Mouse (Mus musculus) spleen, adult 2 months (tissue): ENCODE results near the gene Tmprss11c. TPM values are rescaled to one million over a fixed set of nuclear protein-coding genes. Genes with fewer than 3 reads are reported as not detected.

Source experiments
- DNase-seq, 2 experiments: peaks; one replicate each; pipeline versions ENCODE4 v3.0.0 to v3.0.0-alpha.2; 2012 to 2021; ENCODE audit warnings: low spot score in 2 of 2, low read depth in 1 of 2
- H3K27ac ChIP-seq: fragments of 200-500 bp; 2 replicates; pipeline ENCODE4 v1.5.1; 2012; ENCODE audit warnings: low read length, inconsistent platforms; ENCODE audit not compliant: insufficient read depth
- H3K27me3 ChIP-seq: fragments of 200-500 bp; 2 replicates; pipeline ENCODE4 v1.6.1; 2012; ENCODE audit warnings: mild to moderate bottlenecking, moderate library complexity, low read length, inconsistent platforms; ENCODE audit not compliant: control insufficient read depth, insufficient read depth
- H3K36me3 ChIP-seq: fragments of 200-500 bp; 2 replicates; pipeline ENCODE4 v1.6.1; 2012; ENCODE audit warnings: mild to moderate bottlenecking, low read length, inconsistent platforms; ENCODE audit not compliant: control insufficient read depth, insufficient read depth
- H3K4me1 ChIP-seq: fragments of 200-500 bp; 2 replicates; pipeline ENCODE4 v1.6.1; 2011; ENCODE audit warnings: inconsistent platforms; ENCODE audit not compliant: control insufficient read depth, insufficient read depth, insufficient read length
- H3K4me3 ChIP-seq: fragments of 200-500 bp; 2 replicates; pipeline ENCODE4 v1.5.1; 2011; ENCODE audit warnings: mild to moderate bottlenecking, inconsistent platforms; ENCODE audit not compliant: insufficient read depth, insufficient read length; ENCODE audit errors: extremely low read depth
- CTCF ChIP-seq: fragments of 200-500 bp; IDR thresholded peaks from 2 replicates; pipeline ENCODE4 v1.5.1; 2011; ENCODE audit warnings: mild to moderate bottlenecking, inconsistent platforms; ENCODE audit not compliant: insufficient read depth, insufficient read length, insufficient replicate concordance; ENCODE audit errors: extremely low read depth
- POLR2A ChIP-seq: fragments of 200-500 bp; IDR thresholded peaks from 2 replicates; pipeline ENCODE4 v1.6.1; 2011; ENCODE audit warnings: low read depth, low read length, inconsistent platforms
- WGBS: fragments of 180-500 bp; shearing (Covaris S2); methylation state at CpG from one replicate; pipeline ENCODE4 v1.1.7; 2018; 5-methylcytosine and 5-hydroxymethylcytosine counted together
- polyA plus RNA-seq: library from polyadenylated mRNA; depleted of rRNA; stranded (reverse); fragments of >200 nt; gene quantifications from 2 replicates; pipeline ENCODE4 v1.2.3, GENCODE M21; 2012; rRNA removed

The Tmprss11c gene
- polyA plus RNA-seq, 1 experiment: not detected

DNA sequence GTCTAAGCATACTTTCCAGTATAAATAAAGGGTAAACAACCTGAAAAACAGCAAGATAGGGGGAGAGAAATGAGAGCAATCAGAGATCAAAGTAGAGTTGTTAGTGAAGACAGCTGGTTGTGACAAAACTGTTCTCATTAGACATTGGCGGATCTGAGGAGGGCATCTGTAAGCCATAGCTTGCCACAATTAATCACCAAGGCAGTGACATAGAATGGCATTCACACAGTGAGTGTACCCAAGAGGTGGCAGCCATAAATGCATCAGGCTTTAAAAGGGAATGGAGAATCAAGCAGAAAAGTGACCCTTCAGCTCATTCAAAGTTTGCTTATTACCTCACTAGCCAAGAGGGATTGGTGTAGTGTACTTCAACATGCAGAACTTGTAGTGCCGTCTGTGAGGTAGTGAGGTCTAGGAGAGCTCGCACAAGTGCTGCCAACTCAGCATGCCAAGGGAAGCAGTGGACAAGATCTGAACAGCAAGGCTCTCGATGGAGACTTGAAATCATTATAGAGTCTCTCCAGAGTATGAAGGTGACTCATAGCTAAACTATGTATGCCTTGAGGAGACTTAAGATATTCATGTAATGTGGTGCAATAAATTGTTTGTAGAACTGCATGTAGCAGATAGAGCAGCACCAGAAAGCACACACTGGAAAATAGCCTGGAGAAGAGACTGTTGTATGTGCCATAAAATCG is 61.8 kb downstream of the Tmprss11c start:
- H3K4me3 ChIP-seq: no peak overlapping the region
- no peaks in the 10 kb centered on the region for H3K4me1 ChIP-seq

GRCm38 (mm10) chr5:86197801-86198200 is 91.3 kb downstream of the Tmprss11c start, which contains the start of gene Gnrhr:
Gnrhr (minus strand) TSS chr5:86197901.
- no peaks in the 10 kb centered on the region for H3K27me3 ChIP-seq
- no peak within 1 kb of the TSS for H3K27ac ChIP-seq
- H3K36me3 ChIP-seq: no peaks in the 10 kb centered on the region
- DNase-seq: no peak
- H3K4me3 ChIP-seq: no peak within 1 kb of the TSS
- TF ChIP-seq POLR2A (no peak), CTCF (no peak)
- WGBS: 90% methylated on average over 10 of the region's 10 CpGs
- no peaks in the 10 kb centered on the region for H3K4me1 ChIP-seq

More for the DNA sequence above, 61.8 kb downstream of the Tmprss11c start:
- no peak for TF ChIP-seq CTCF
- TF ChIP-seq POLR2A: no peak
- 85% methylated on average over 5 of the region's 5 CpGs for WGBS
- Histone ChIP-seq H3K36me3 (no peaks in the 10 kb centered on the region), H3K27ac (no peak overlapping the region), H3K27me3 (no peaks in the 10 kb centered on the region)
- DNase-seq: no peak

GRCm38 (mm10) chr5:86191356-86191755 is 97.8 kb downstream of the Tmprss11c start:
- Histone ChIP-seq H3K27ac (no peak overlapping the region), H3K4me1 (no peaks in the 10 kb centered on the region), H3K27me3 (no peaks in the 10 kb centered on the region), H3K4me3 (no peak overlapping the region), H3K36me3 (no peaks in the 10 kb centered on the region)
- DNase-seq: peak in 1 of 2 experiments; percentile 15
- TF ChIP-seq POLR2A (no peak), CTCF (no peak)
- WGBS: 21% methylated on average over 4 of the region's 4 CpGs

DNA sequence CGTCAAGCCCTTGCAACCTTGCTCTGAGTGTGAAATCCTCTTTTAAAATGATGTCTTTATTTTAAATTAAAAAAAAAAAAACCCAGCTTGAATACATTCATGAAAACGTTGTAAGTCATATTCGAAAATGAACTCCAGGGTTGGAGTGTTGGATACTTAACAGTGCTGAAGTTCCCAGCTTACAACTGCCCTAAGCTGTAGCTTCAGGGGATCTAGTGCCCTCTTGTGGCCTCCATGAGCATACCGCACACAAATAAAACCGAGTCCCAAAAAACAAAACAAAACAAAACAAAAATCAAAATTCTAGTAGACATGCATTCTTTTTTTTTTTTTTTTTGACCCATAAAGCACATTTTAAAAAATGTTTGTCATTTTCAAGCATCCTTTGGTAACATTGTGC is 98.3 kb downstream of the Tmprss11c start:
- no peaks in the 10 kb centered on the region for H3K4me1 ChIP-seq
- H3K4me3 ChIP-seq: no peak overlapping the region
- TF ChIP-seq CTCF: peak; percentile 48; the same call in 1 of the 2 replicates
- TF ChIP-seq POLR2A: no peak
- H3K27me3 ChIP-seq: no peaks in the 10 kb centered on the region
- no peaks in the 10 kb centered on the region for H3K36me3 ChIP-seq
- 30% methylated on average over 5 of the region's 5 CpGs for WGBS
- peak; percentile 24 to 31 for DNase-seq
- H3K27ac ChIP-seq: no peak overlapping the region

GRCm38 (mm10) chr5:86190290-86190689 is 98.8 kb downstream of the Tmprss11c start:
- TF ChIP-seq CTCF: no peak
- TF ChIP-seq POLR2A: no peak
- H3K4me3 ChIP-seq: no peak overlapping the region
- 42% methylated on average over 15 of the region's 15 CpGs for WGBS
- H3K36me3 ChIP-seq: no peaks in the 10 kb centered on the region
- H3K27ac ChIP-seq: no peak overlapping the region
- no peaks in the 10 kb centered on the region for H3K27me3 ChIP-seq
- H3K4me1 ChIP-seq: no peaks in the 10 kb centered on the region
- no peak for DNase-seq

DNA sequence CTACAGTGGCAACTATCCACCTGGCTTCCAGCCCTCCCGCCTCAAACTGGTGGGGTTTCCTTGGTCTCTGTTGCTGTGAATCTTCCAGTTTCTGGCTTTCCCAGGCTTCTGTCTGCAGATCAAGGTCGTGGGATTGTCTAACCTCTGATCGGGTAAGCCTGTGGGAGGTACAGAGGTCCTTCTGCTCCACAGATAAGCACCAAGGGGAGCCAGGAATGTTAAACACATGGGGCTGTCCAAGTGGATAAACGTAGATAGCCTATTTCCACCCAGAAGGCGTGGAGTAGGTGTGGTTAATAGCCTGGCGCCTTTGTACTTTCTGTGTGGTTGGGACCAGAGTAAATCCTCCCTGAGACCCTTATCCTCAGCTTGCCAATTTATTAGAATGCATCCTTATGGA is 101.7 kb downstream of the Tmprss11c start:
- Histone ChIP-seq H3K27ac (no peak overlapping the region), H3K4me3 (no peak overlapping the region), H3K36me3 (no peaks in the 10 kb centered on the region), H3K4me1 (no peaks in the 10 kb centered on the region), H3K27me3 (no peaks in the 10 kb centered on the region)
- TF ChIP-seq POLR2A (no peak), CTCF (no peak)
- DNase-seq: no peak
- 80% methylated on average over 6 of the region's 6 CpGs for WGBS

Other genes with a start within 250 kb of the Tmprss11c start
- 3.2 and 5.7 TPM in 2 replicates for gene Cenpc1, start 223.7 kb downstream of the Tmprss11c start, polyA plus RNA-seq
- gene Stap1, start 217.6 kb downstream of the Tmprss11c start, polyA plus RNA-seq: 6.2 and 7.2 TPM in 2 replicates
- gene Uba6, start 116.5 kb downstream of the Tmprss11c start, polyA plus RNA-seq: 0.85 and 0.86 TPM in 2 replicates
- not detected in 2 replicates for gene Gnrhr, start 91.4 kb downstream of the Tmprss11c start, polyA plus RNA-seq
- gene Tmprss11d, start 84.1 kb upstream of the Tmprss11c start, polyA plus RNA-seq: 0.04 and 0.05 TPM in 2 replicates
- not detected in 2 replicates for gene Tmprss11a, start 179.7 kb upstream of the Tmprss11c start, polyA plus RNA-seq
- gene Tmprss11g, start 229.3 kb upstream of the Tmprss11c start, polyA plus RNA-seq: not detected in 2 replicates